Mouse (Mus musculus) MEL (cell line): Measurements from ENCODE around the gene Lin7a.

Experiments
- CHD1 ChIP-seq: IDR thresholded peaks from 2 replicates; pipeline ENCODE4 v1.6.1; 2012; ENCODE audit warnings: low read depth, mild to moderate bottlenecking, inconsistent platforms, low read length, improper control_type of control experiment
- CHD2 ChIP-seq: IDR thresholded peaks from 2 replicates; pipeline ENCODE4 v1.6.1; 2011; ENCODE audit warnings: low read length, improper control_type of control experiment
- CTCF ChIP-seq, 3 experiments: IDR thresholded peaks in 2 of 3; conservative IDR thresholded peaks in 1 of 3; 2 replicates each; pipeline ENCODE4 v1.5.1; 2011 to 2012; ENCODE audit warnings: low read length in 3 of 3, low read depth in 2 of 3, mild to moderate bottlenecking in 2 of 3, improper control_type of control experiment in 1 of 3, inconsistent platforms in 1 of 3, mixed read lengths in 1 of 3, moderate library complexity in 1 of 3; ENCODE audit not compliant: control insufficient read depth in 1 of 3, insufficient read depth in 1 of 3, poor library complexity in 1 of 3, severe bottlenecking in 1 of 3
- EP300 ChIP-seq, 2 experiments: IDR thresholded peaks; 2 replicates each; pipeline ENCODE4 v1.6.1; 2011; ENCODE audit warnings: improper control_type of control experiment in 2 of 2, low read length in 2 of 2, low read depth in 1 of 2, mild to moderate bottlenecking in 1 of 2
- ETS1 ChIP-seq: IDR thresholded peaks from 2 replicates; pipeline ENCODE4 v1.6.1; 2012; ENCODE audit warnings: low read depth, mild to moderate bottlenecking, inconsistent platforms, low read length, improper control_type of control experiment, moderate library complexity
- GATA1 ChIP-seq: IDR thresholded peaks from 2 replicates; pipeline ENCODE4 v1.6.1; 2011; ENCODE audit warnings: low read depth, low read length, improper control_type of control experiment
- JUND ChIP-seq: IDR thresholded peaks from 2 replicates; pipeline ENCODE4 v1.6.1; 2011; ENCODE audit warnings: low read depth, mild to moderate bottlenecking, improper control_type of control experiment, low read length
- MAX ChIP-seq: IDR thresholded peaks from 2 replicates; pipeline ENCODE4 v1.6.1; 2011; ENCODE audit warnings: low read length, improper control_type of control experiment
- POLR2A ChIP-seq, 2 experiments: IDR thresholded peaks; 2 replicates each; pipeline ENCODE4 v1.6.1; 2011 to 2012; ENCODE audit warnings: low read length in 2 of 2, mild to moderate bottlenecking in 2 of 2, control low read depth in 1 of 2, improper control_type of control experiment in 1 of 2, low read depth in 1 of 2, moderate library complexity in 1 of 2; ENCODE audit not compliant: control insufficient read depth in 1 of 2, insufficient read depth in 1 of 2, poor library complexity in 1 of 2
- POLR2AphosphoS2 ChIP-seq: IDR thresholded peaks from 2 replicates; pipeline ENCODE4 v1.6.1; 2011; ENCODE audit warnings: low read length, improper control_type of control experiment
- POLR2AphosphoS5 ChIP-seq: IDR thresholded peaks from 2 replicates; pipeline ENCODE4 v1.6.1; 2012; ENCODE audit warnings: low read depth, borderline replicate concordance, mild to moderate bottlenecking, inconsistent platforms, low read length, moderate library complexity, mixed read lengths
- TCF12 ChIP-seq: IDR thresholded peaks from 2 replicates; pipeline ENCODE4 v1.6.1; 2014; ENCODE audit warnings: low read depth, mild to moderate bottlenecking, inconsistent platforms, low read length, improper control_type of control experiment, moderate library complexity
- ZC3H11A ChIP-seq: IDR thresholded peaks from 2 replicates; pipeline ENCODE4 v1.6.1; 2012; ENCODE audit warnings: low read depth, mild to moderate bottlenecking, inconsistent platforms, low read length, improper control_type of control experiment
- ZKSCAN1 ChIP-seq: IDR thresholded peaks from 2 replicates; pipeline ENCODE4 v1.6.1; 2012; ENCODE audit warnings: low read depth, mild to moderate bottlenecking, inconsistent platforms, low read length, improper control_type of control experiment, moderate library complexity

GRCm38 (mm10) chr10:107233221-107233620 is 38.3 kb upstream of the Lin7a start:
- TF ChIP-seq POLR2AphosphoS5, result no peak
- no peak for TF ChIP-seq CTCF (IDR thresholded peaks at IDR 0.05 in 2 of 3, conservative IDR thresholded peaks at IDR 0.05 in 1 of 3; ENCODE audit: control insufficient read depth in 1 of 3, insufficient read depth in 1 of 3, low read depth in 2 of 3, low read length in 3 of 3, poor library complexity in 1 of 3, severe bottlenecking in 1 of 3)
- no peak for TF ChIP-seq POLR2A (IDR thresholded peaks at IDR 0.05; ENCODE audit: control insufficient read depth in 1 of 2, insufficient read depth in 1 of 2, low read depth in 1 of 2, low read length in 2 of 2, poor library complexity in 1 of 2)
- no peak for TF ChIP-seq CHD1
- TF ChIP-seq POLR2AphosphoS2, result no peak
- TF ChIP-seq MAX, result no peak
- no peak for TF ChIP-seq GATA1
- TF ChIP-seq ZC3H11A, result no peak
- TF ChIP-seq JUND, result no peak
- no peak for TF ChIP-seq TCF12
- TF ChIP-seq CHD2, result no peak
- no peak for TF ChIP-seq ZKSCAN1
- TF ChIP-seq EP300 (IDR thresholded peaks at IDR 0.05; ENCODE audit: low read depth in 1 of 2, low read length in 2 of 2), result no peak
- no peak for TF ChIP-seq ETS1
